Mouse (Mus musculus) embryonic facial prominence, embryonic 11.5 days (tissue): ENCODE measurements at regions not wholly inside any gene's neighbourhood (a gene's known extent, or its start where the extent isn't known, plus 50 kb on each side); places are given as distances from the start of the nearest gene placed in this dataset.

Experiments
- ATAC-seq: fragments of 200-750 bp; cut with Nextera tagmentation; replicated peaks from 2 replicates; pipeline ENCODE4 v1.8.0; 2017; ENCODE audit warnings: low read depth; ENCODE audit not compliant: insufficient number of reproducible peaks, low FRiP score, low TSS enrichment
- DNase-seq: peaks from one replicate; pipeline ENCODE4 v3.0.0-alpha.2; 2015; ENCODE audit warnings: low spot score
- H3K27ac ChIP-seq: fragments of 300-500 bp; sonication (generic); replicated peaks from 2 replicates; pipeline ENCODE4 v1.5.1; 2014; ENCODE audit warnings: mild to moderate bottlenecking, low read depth, low read length, control low read depth
- H3K27me3 ChIP-seq: fragments of 300-500 bp; sonication (generic); 2 replicates; pipeline ENCODE4 v1.6.1; 2014; ENCODE audit warnings: mild to moderate bottlenecking, low read length, moderate library complexity, mixed read lengths; ENCODE audit not compliant: control insufficient read depth, insufficient read depth
- H3K36me3 ChIP-seq: fragments of 300-500 bp; sonication (generic); replicated peaks from 2 replicates; pipeline ENCODE4 v1.6.1; 2014; ENCODE audit warnings: low read depth, mild to moderate bottlenecking, low read length, moderate library complexity, mixed read lengths; ENCODE audit not compliant: control insufficient read depth, insufficient read depth
- H3K4me1 ChIP-seq: fragments of 300-500 bp; sonication (generic); 2 replicates; pipeline ENCODE4 v1.6.1; 2014; ENCODE audit warnings: low read length, mixed read lengths; ENCODE audit not compliant: control insufficient read depth, insufficient read depth
- H3K4me2 ChIP-seq: fragments of 300-500 bp; sonication (generic); 2 replicates; pipeline ENCODE4 v1.6.1; 2014; ENCODE audit warnings: low read depth, mild to moderate bottlenecking, control low read depth, low read length, moderate library complexity
- H3K4me3 ChIP-seq: fragments of 300-500 bp; sonication (generic); 2 replicates; pipeline ENCODE4 v1.5.1; 2014; ENCODE audit warnings: low read depth, low read length, control low read depth
- H3K9ac ChIP-seq: fragments of 300-500 bp; sonication (generic); replicated peaks from 2 replicates; pipeline ENCODE4 v1.6.1; 2014; ENCODE audit warnings: mild to moderate bottlenecking, control low read depth, low read length
- H3K9me3 ChIP-seq: fragments of 300-500 bp; sonication (generic); replicated peaks from 2 replicates; pipeline ENCODE4 v1.6.1; 2016; ENCODE audit warnings: mild to moderate bottlenecking, low read length, inconsistent platforms, mixed read lengths; ENCODE audit not compliant: control insufficient read depth
- WGBS: fragments of 180-500 bp; shearing (Covaris S2); extraction: QIAGEN DNeasy Blood & Tissue Kit; methylation state at CpG from one replicate; pipeline ENCODE4 v1.1.7; 2014; 5-methylcytosine and 5-hydroxymethylcytosine counted together

DNA sequence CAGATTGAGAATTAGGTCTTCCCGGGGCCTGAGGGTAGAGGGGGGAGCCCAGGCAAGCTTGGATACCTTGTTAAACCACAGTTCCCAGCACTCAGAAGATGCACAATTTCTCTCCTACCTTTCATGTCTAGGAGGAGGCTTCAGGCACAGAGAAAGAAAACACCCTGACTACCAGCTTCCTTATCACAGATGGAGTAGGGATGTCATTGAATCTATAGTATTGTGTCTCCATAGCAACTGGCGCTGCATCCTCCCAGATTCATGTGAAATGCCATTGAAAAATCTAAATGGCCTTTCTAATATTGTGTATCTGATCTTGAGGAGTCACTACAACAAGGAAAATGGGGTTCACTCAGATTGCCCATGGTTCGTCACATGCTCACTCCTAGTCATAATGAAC lies 88.8 kb upstream of the Zkscan2 start:
- H3K4me3 ChIP-seq, result no peak overlapping the region
- H3K4me2 ChIP-seq, result no peak overlapping the region
- no peaks in the 10 kb centered on the region for H3K27me3 ChIP-seq
- H3K4me1 ChIP-seq, result no peaks in the 10 kb centered on the region
- ATAC-seq (no peak), DNase-seq (no peak)
- H3K9me3 ChIP-seq, result no peaks in the 10 kb centered on the region
- whole genome bisulfite sequencing, result 78% methylated on average over 3 of the region's 3 CpGs
- H3K27ac ChIP-seq, result no peak overlapping the region
- H3K9ac ChIP-seq, result no peak overlapping the region
- no peaks in the 10 kb centered on the region for H3K36me3 ChIP-seq

- DNase-seq (peak; percentile 14), ATAC-seq (no peak)
- no peaks in the 10 kb centered on the region for H3K9me3 ChIP-seq
- H3K4me3 ChIP-seq, result no peak overlapping the region
- H3K36me3 ChIP-seq, result no peaks in the 10 kb centered on the region
- H3K4me1 ChIP-seq, result no peaks in the 10 kb centered on the region
- no peak overlapping the region for H3K9ac ChIP-seq
- H3K27me3 ChIP-seq, result no peaks in the 10 kb centered on the region
- no peak overlapping the region for H3K4me2 ChIP-seq
- H3K27ac ChIP-seq, result no peak overlapping the region
- 63% methylated on average over 3 of the region's 3 CpGs for WGBS
Observed at GRCm38 (mm10) chr7:123573721-123574120, 73.5 kb upstream of the Zkscan2 start.

GRCm38 (mm10) chr7:123572376-123572990 lies 72.2 kb upstream of the Zkscan2 start:
- peak; percentile 78 for ATAC-seq
- WGBS, result 16% methylated on average over 4 of the region's 4 CpGs

DNA sequence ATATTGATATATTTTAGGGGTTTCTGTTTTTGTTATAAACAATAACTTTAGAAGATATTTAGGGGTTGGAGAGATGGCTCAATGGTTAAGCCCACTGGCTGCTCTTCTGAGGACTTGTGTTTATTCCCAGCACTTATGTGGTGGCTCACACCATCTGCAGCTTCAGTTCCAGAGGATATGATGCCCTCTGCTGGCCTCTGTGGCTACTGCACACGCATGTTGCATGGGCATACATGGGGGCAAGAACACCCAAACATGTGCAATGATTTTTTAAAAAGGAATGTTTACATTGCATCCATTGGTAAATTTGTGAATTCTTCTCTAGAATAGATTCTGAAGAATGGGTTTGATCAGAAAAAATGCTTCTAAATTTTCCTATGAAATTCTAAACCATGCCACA lies 66.0 kb upstream of the Zkscan2 start:
- DNase-seq (no peak), ATAC-seq (no peak)
- Histone ChIP-seq H3K4me2 (no peak overlapping the region), H3K4me3 (no peak overlapping the region), H3K27me3 (no peaks in the 10 kb centered on the region), H3K9ac (no peak overlapping the region), H3K4me1 (no peaks in the 10 kb centered on the region), H3K9me3 (no peaks in the 10 kb centered on the region), H3K36me3 (no peaks in the 10 kb centered on the region), H3K27ac (no peak overlapping the region)
- whole genome bisulfite sequencing, result 48% methylated on average over 1 of the region's 1 CpGs

More at GRCm38 (mm10) chr7:123572376-123572990, 72.2 kb upstream of the Zkscan2 start:
- Histone ChIP-seq H3K27ac (no peak overlapping the region), H3K9me3 (no peaks in the 10 kb centered on the region), H3K9ac (no peak overlapping the region), H3K27me3 (no peaks in the 10 kb centered on the region), H3K4me2 (no peak overlapping the region), H3K36me3 (no peaks in the 10 kb centered on the region), H3K4me3 (no peak overlapping the region), H3K4me1 (no peaks in the 10 kb centered on the region)
- DNase-seq, result peak; percentile 92

GRCm38 (mm10) chr7:123559544-123559943 lies 59.3 kb upstream of the Zkscan2 start:
- no peak overlapping the region for H3K9ac ChIP-seq
- H3K9me3 ChIP-seq, result no peaks in the 10 kb centered on the region
- 81% methylated on average over 7 of the region's 7 CpGs for WGBS
- H3K27me3 ChIP-seq, result no peaks in the 10 kb centered on the region
- no peak overlapping the region for H3K4me2 ChIP-seq
- H3K4me3 ChIP-seq, result no peak overlapping the region
- no peaks in the 10 kb centered on the region for H3K36me3 ChIP-seq
- no peak overlapping the region for H3K27ac ChIP-seq
- DNase-seq (no peak), ATAC-seq (no peak)
- H3K4me1 ChIP-seq, result no peaks in the 10 kb centered on the region
